Mouse (Mus musculus) gastrocnemius, adult 8-10 months (tissue): ENCODE data around the gene H2-Ab1. TPM values are rescaled to one million over a fixed set of nuclear protein-coding genes. Genes with fewer than 3 reads are reported as not detected.

Source experiments
- DNase-seq, 2 experiments: peaks; one replicate each; pipeline ENCODE4 v3.0.0; 2022; ENCODE audit warnings: low spot score in 2 of 2
- total RNA-seq, 4 experiments: library from RNA; stranded (reverse); gene quantifications; 2 replicates each; pipeline ENCODE4 v1.2.4; 2022

H2-Ab1 gene
- total RNA-seq, 4 experiments from 2014 or later, result 2.3 to 4.7 (median 3.9) TPM

DNA sequence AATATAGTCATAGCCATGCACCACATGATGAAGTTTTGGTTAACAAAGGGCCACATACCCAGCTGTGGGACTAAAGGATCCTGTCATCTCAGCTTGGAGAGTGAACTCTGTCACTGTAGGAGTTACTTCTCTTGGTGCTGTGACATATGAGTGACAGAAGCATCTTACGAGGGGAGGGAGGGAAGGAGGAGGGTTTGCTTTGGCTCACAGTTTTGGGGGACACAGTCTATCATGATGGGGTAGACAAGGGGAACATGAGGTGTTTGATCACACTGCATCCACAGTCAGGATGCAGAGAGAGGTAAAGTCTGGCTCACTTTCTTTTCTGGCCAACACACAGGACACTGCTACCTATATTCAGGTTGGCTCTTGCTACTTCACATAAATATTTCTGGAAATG lies 24.3 kb downstream of the H2-Ab1 start:
- no peak for DNase-seq

DNA sequence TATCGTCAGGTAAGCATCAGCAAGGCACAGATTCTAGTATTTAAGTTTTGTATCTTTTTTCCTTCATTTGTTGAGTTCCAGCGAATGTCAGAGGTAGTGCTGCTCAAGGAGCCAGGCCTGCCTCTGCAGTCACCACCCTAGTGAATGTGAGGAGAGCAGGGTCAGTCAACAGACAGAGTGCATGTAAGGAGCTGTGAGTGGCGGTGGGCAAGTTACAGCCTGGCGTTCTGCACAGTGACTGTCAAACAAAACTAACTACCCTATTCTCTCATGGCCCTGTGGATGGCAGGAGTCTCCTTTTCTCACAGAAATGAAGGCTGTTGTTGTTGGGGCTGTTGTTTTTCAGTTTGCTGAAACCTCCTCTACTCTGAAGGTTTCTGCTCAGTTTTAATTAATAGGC lies 27.9 kb downstream of the H2-Ab1 start:
- no peak for DNase-seq

DNA sequence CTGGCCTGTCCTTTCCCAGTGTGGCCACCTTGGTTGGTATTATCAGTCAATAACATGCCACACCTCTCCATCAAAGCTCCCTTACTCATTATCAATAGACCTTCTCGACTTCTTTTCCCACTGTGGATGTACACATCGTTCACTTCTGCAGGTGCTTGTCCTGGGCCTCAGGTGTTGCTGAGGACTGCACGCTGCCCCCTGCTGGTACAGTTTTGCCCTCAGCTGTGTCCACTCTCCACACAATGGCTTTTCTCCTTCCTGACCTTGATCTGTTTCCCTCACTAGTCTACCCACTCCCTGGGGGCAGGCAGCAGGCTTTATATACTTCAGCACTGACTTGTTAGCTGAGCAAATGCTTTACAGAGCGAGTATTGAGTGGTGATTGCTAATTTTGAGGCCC lies 28.4 kb downstream of the H2-Ab1 start:
- no peak for DNase-seq

GRCm38 (mm10) chr17:34286501-34286900 lies 29.0 kb downstream of the H2-Ab1 start:
- no peak for DNase-seq

- DNase-seq, result no peak
These were observed 29.5 kb downstream of the H2-Ab1 start for GRCm38 (mm10) chr17:34286999-34287398.

GRCm38 (mm10) chr17:34287648-34288047 lies 30.2 kb downstream of the H2-Ab1 start, which contains the start of gene H2-Aa:
TSS of gene H2-Aa (minus strand) at chr17:34287823.
- peak; percentile 76 to 80 for DNase-seq

DNA sequence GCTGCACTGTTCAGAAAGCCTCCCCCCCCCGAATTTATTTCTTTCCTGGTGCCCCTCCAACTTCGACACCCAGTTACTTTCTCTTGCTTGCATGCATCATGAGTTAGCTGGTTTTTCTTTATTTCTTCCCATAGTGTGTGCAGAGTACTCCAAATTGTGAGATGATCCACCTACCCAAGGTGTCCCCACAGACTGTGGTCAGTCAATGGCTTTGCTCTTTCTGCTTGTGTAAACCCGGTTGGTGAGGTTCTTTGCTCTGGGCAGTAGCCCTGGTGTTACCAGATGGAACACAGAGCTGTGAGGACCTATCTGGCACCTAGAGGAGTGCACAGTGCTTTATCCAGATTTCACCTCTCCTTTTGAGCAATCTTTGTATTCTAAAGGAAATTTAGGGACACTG lies 30.6 kb downstream of the H2-Ab1 start:
- DNase-seq, result no peak

DNA sequence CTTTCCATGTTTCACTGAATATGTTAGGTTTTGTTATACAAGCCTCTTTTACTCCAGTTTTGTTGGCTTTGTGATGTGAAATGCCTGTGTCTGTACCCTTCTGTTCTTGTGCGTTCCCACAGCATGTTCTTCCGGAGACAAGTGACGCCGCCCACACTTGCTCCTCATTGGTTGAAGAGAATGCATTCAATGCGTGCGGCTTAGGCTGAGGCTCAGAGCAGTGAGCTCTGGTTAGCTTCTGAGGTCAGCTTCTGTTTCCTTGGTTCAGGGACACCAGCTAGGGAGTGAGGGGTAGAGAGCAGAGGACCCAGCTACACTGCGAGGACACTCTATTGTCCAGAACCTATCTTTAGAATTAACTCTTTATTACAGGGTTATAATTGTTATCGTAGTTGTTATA lies 34.1 kb downstream of the H2-Ab1 start:
- peak; percentile 29 to 44 for DNase-seq

DNA sequence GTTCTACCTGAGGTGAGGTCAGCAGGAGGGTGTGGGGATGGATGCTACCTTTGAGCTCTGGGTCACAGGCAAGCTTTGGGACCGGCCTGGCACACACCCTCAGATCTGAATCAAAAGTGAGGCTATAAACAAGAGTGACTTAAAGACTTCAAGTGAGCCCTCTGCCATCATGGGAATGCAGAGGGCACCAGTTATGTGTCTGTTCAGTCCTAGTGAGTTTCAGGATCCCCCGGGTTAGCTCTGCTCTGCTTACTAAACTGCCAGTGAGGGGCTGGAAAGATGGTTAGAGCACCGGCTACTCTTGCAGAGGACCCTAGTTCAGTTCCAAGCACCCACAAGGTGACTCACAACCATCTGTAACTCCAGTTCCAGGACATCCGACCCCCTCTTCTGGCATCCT lies 35.1 kb downstream of the H2-Ab1 start:
- no peak for DNase-seq

- DNase-seq, result no peak
These were observed 36.0 kb downstream of the H2-Ab1 start for GRCm38 (mm10) chr17:34293533-34293932.

DNA sequence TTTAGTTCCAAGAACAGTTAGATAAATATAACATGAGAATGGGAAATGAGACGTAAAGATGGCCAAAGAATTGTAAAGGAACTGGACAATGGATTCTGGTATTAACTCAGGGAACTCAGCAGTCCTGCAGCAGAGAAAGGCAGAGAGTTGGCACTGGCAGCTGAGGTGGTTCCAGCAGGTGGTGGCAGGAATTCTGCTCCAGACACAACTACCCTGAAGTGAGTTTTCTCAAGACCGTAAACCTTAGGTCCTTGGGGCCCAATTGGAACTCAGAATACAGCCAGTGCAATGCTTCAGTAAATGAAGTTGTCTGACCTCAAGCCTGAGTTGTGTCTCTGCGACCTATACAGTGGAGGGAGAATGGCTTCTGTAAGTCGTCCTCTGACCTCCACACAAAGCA lies 36.8 kb downstream of the H2-Ab1 start:
- no peak for DNase-seq

DNA sequence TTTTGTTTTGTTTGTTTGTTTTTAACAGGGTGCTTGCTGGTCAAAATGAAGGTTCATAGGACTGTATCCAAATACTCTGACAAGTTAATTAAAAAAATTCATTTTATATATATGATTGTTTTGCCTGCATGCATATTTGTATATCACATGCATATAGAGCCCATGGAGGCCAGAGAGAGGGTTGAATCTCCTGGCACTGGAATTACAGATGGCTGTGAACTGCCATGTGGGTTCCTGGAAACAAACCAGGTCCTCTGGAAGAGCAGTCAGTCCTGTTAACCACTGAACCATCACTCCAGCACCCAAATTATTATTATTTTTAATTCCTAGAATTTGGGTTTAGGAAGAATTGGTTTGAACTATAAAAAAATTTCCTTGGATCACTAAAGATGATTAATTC lies 37.8 kb downstream of the H2-Ab1 start:
- no peak for DNase-seq

DNA sequence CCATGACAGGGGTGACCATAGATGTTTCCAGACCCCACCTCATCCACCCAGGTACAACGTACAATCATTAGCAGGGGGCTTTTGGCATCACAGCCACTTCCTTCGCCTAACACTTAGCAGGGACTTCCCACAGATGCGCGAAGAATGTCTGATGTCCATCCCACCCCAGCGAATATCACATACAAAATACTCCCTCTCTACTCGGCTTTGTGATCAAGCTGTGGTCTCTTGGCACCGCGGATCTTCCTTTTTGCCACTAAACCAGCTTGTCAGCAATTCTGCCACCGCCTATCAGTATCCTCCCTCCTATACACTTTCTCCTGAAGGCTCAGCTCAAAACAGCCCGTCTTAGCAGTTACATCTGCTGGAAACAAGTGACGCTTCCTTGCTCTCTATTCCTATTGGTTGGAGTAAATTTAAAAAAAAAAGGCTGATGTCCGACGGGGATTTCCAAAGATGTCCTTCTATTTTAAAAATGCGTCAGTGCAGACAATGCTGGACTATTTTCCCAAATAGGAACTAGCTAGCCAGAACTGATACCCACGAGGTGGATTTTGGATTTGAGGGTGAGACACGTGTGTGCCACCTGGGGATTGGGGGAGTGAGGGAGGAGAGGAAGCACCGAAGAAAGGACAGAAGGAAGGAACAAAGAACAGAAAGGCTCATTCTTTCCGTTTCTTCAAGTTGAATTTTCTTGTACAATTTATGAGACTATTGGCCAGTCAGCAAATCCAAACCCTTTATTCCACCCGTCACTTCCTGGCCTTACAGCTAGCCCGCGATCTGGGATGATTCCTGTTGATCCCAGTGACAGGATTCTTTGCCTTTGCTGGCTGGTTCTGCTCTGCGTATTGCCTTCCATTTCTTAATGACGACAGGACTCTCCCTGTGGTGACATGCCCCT lies 38.7 kb downstream of the H2-Ab1 start:
- no peak for DNase-seq

GRCm38 (mm10) chr17:34299356-34299755 lies 41.9 kb downstream of the H2-Ab1 start:
- DNase-seq, result no peak

DNA sequence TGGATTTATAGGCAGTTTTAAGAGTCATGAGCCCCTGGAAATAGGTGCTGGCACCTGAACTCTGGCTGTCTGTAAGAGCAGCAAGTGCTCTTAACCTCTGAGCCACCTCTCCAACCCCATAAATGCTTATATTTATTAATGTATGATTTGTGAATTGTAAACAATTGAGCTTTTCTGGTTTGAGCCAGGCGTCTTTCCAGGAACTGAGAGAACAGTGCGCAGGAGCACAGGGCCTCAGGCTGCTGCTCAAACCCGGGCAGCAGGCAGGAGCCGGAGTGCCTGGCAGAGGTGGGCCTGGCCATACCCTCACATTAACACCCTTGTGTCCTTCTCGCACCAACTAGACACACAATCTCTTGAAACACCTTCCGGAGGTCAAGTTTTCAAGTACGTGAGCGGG lies 42.6 kb downstream of the H2-Ab1 start:
- DNase-seq, result no peak

DNA sequence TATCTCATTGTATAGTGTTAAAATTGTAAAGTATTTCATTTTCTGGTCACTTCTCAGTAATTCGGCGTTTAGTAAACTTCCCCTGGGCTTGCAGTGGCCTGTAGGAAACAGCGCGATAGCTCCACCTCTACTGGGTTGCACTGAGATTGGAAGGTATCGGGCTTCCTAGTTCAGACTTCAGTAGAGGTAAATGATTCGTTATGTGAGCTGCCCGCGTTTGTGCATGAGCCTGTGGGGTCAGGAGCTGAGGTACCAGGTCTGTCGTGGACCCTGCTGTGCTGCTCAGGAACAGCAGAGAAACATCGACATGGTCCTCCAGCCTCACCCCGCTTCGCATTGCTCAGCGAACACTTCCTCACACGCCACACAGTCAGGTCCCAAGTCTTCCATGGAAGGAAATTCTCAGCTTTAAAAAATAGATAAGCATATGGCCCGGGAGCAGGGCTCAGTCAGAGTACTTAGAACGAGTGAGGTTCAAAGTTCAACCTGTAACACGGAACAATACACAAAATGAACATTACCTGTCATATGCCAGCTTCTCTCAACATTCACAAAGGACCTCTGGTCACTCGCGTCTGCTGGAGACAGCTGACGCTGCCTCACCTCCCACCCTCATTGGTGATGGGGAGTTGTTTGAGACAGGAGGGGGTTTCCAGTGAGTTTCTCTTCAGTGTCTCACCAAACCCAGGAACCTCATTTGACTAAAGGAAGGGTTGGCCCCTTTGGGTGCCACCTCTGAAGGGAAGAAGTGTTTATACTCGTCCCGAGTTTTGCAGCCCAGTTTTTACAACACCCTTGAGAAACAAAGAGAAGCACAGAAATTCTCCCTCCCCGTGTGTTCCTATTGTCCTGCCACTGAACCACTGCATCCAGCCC lies 43.4 kb downstream of the H2-Ab1 start:
- DNase-seq, result no peak

GRCm38 (mm10) chr17:34301670-34302190 lies 44.2 kb downstream of the H2-Ab1 start:
- DNase-seq, result no peak

GRCm38 (mm10) chr17:34303789-34304188 lies 46.3 kb downstream of the H2-Ab1 start:
- no peak for DNase-seq

GRCm38 (mm10) chr17:34304751-34305150 lies 47.3 kb downstream of the H2-Ab1 start:
- DNase-seq, result peak in 1 of 2 experiments; percentile 36

DNA sequence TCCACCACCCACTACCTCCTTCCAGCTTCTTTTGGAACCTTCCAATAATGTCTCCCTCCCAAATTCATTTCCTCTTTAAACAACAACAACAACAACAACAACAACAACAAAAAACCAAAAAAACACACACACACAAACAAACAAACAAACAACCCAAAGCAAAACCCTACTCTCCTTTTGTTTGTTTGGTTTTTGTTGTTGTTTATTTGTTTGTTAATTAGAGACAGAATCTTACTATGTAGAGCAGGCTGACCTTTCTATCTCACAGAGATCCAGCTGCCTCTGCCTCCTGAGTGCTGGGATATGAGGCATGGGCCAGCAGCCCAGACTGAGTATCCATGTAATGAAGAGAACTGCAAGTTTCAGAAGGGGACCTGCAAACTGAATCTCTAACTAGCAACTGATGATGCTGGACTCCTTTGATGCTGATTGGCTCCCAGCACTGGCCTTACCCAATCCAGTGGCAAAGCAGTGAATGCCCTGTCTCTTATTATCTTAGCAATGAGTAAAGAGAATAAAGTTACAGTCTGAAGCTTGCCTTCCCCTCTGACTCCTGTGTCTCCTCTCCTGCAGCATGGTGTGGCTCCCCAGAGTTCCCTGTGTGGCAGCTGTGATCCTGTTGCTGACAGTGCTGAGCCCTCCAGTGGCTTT lies 48.0 kb downstream of the H2-Ab1 start, which contains the start of gene H2-Eb1:
TSS of gene H2-Eb1 (plus strand) at position 488 of the 651 bp plus-strand sequence.
- peak; percentile 63 to 71 for DNase-seq

GRCm38 (mm10) chr17:34306407-34306806 lies 48.9 kb downstream of the H2-Ab1 start:
- DNase-seq, result no peak
